Mouse (Mus musculus): ENCODE results near the gene Col16a1.

The Col16a1 gene

DNA sequence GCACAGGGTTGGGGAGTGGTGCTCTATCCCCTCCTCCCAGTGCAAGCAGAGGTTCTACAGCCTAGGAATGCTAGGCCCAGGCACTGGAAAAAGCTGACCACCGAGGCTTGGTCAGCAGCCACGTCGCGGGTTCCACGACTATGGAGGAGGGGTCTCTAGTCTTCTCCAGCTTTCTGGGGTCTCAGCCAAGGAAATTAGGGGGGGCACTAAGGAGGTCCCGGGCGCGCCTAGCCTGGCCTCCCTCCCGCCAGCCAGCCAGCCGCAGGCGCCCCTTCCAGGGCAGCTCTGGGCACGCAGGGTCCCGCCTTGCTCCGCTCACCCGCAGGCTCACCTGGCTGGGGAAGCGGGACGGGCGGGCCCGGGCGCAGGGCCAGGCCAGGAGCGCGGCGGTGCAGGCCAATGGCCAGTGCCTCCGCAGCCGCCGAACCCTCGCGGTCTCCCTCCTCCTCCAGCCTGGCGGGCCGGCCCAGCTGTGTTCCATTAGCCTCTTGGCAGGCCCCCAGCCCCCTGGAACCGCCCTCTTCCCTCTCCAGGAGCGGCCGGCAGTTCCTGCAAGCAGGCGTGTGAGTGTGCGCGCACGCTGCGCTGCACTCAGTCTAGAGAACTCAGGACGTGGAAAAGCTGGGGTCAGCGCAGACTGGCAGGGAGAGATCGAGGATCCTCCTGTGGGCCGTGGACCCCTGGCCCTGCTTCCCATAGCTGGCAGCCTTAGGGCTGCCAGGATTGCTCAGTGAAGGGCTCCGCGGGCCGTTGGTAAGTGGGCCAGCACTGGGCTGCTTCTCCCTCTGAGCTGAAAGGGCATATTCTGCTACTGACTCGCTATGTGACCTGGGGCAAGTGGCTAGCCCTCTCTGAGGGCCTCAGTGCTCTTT is at the start of gene Col16a1:
Gene Col16a1 (plus strand): TSS at position 510 of the 872 bp plus-strand sequence.
- in situ Hi-C loops (cut with MboI; ENCODE audit: unreplicated experiment in 2 of 2) = no loop called here

- in situ Hi-C loops (cut with MboI; ENCODE audit: unreplicated experiment in 2 of 2) = no loop called here
These were observed 49.5 kb upstream of the Col16a1 start for GRCm38 (mm10) chr4:129998124-129998523.

DNA sequence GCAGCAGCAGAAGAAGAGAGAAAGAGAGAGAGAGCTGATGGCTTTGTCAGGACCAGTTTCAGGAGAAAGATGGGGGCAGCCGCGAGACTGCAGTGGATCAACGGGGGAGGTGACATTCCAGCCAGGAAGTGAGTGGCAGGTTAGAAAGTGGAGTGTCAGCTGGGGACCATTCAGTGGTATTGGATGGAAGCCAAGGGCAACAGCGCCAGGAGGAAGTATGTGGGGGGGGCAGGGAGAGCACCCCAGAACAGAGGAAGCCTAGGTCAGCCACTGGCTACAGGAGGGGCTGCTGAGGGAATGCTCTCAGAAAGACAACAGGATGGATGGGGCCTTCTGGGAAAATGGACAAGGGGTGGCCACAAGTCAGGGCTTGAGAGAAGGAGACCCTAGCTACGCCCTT is 45.9 kb upstream of the Col16a1 start:
- in situ Hi-C loops (cut with MboI; ENCODE audit: unreplicated experiment in 2 of 2) = no loop called here

- in situ Hi-C loops (cut with MboI; ENCODE audit: unreplicated experiment in 2 of 2) = no loop called here
These were observed 45.5 kb upstream of the Col16a1 start for GRCm38 (mm10) chr4:130002157-130002556.

GRCm38 (mm10) chr4:130005593-130005992 is 42.0 kb upstream of the Col16a1 start:
- in situ Hi-C loops (cut with MboI; ENCODE audit: unreplicated experiment in 2 of 2) = no loop called here

GRCm38 (mm10) chr4:130006533-130006932 is 41.1 kb upstream of the Col16a1 start:
- in situ Hi-C loops (cut with MboI; ENCODE audit: unreplicated experiment in 2 of 2) = no loop called here

GRCm38 (mm10) chr4:130009043-130009442 is 38.6 kb upstream of the Col16a1 start:
- in situ Hi-C loops (cut with MboI; ENCODE audit: unreplicated experiment in 2 of 2) = no loop called here

DNA sequence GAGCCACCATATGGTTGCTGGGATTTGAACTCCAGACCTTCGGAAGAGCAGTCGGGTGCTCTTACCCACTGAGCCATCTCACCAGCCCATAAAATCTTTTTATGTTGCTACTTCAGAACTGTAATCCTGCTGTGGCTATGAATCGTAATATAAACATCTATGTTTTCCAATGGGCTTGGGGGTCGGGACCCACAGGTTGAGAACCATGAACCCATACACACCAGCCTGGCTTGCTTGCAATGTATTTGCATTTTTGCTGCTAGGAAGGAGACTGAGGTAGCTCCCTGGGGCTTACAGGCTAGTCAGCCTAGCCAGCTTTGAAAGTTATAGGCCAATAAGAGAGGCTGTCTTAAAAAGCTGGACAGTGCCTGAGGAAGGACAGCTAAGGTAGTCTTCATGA is 36.9 kb upstream of the Col16a1 start:
- in situ Hi-C loops (cut with MboI; ENCODE audit: unreplicated experiment in 2 of 2) = no loop called here

GRCm38 (mm10) chr4:130012234-130012633 is 35.4 kb upstream of the Col16a1 start:
- in situ Hi-C loops (cut with MboI; ENCODE audit: unreplicated experiment in 2 of 2) = no loop called here

DNA sequence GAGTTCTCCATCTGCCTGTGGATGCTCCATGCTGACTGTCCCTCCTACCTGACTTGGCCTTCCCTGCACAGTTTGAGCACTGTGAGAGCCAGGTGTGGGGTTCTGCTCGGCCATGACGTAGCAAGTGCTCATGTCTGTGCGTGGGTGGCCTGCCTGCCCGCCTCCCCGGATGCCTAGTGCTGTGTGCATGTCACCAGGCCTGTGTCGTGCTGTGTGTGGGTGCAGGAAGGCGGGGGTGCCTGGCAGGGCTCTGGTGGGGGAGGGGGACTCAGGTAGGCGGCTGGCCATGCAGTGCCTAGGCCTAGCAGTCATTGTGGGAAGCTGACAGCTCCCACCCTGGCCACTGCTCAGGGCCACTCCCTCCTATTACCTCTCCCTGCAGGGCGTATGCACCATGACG is 34.5 kb upstream of the Col16a1 start:
- in situ Hi-C loops (cut with MboI; ENCODE audit: unreplicated experiment in 2 of 2) = no loop called here

DNA sequence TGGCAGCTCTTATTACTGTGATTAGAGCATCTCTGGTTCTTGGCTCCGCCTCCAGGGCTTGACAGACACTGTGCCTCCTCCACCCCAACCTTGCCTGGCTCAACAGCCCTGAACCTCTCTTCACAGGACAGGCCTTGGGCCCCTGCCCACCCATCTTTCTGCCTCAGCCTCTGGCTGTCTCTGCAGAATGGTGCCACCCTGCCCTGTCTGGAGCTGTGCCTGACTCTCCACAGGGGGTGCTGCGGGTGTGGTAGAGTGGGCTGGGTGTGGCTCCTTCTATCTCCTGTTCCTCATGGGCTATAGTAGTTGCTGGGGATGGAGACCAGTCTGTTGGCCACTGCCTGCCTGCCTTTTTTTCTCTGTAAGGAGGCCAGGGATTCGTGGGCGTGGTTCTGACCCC is 31.6 kb upstream of the Col16a1 start:
- in situ Hi-C loops (cut with MboI; ENCODE audit: unreplicated experiment in 2 of 2) = no loop called here

DNA sequence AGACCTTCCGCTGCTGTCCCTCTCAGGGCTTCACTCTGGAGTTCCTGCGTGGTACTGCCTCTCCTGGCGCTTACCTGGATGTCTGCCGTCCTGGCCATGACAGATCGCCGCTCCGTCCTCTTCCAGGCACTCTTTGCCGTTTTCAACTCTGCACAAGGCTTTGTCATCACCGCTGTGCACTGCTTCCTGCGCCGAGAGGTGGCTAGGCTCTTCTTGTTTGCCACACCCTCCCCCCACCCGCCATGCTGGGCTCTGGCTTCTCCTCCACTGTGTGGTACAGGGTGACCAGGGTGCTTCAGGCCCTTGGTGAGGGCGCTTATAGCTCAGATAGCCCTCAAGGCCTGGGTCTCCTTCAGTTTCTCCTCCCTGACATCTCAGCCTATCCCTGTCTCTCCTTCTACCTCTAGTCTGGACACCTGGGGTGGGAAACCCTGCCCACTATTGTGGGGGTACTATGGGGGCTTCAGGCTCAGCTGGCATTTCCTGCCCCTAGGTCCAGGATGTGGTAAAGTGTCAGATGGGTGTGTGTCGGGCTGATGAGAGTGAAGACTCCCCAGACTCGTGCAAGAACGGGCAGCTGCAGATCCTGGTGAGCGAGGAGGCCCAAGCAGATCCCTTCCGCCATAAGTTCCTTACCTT is 30.5 kb upstream of the Col16a1 start:
- in situ Hi-C loops (cut with MboI; ENCODE audit: unreplicated experiment in 2 of 2) = no loop called here

GRCm38 (mm10) chr4:130022952-130023351 is 24.7 kb upstream of the Col16a1 start:
- in situ Hi-C loops (cut with MboI; ENCODE audit: unreplicated experiment in 2 of 2) = no loop called here

- in situ Hi-C loops (cut with MboI; ENCODE audit: unreplicated experiment in 2 of 2) = no loop called here
These were observed 24.0 kb upstream of the Col16a1 start for GRCm38 (mm10) chr4:130023511-130024231.

DNA sequence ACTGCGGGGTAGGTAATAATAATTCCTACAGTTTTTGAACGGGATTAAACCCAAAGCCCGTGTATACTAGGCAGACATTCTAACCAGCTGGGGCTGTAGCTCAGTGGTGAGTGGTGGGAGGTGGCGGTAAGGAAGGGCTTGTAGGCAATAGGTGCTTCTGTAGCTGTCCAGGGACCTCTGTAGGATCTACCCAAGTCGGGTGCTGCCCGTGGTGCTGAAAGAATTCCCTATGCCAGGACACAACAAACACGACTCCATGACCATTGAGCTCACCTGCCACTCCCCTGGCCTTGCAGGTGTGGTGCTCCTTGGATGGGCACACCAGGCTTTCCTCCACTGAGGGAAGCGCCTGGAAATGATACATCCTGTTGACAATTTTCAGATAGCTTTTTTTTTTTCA is 22.1 kb upstream of the Col16a1 start:
- in situ Hi-C loops (cut with MboI; ENCODE audit: unreplicated experiment in 2 of 2) = no loop called here

GRCm38 (mm10) chr4:130031146-130031545 is 16.5 kb upstream of the Col16a1 start:
- in situ Hi-C loops (cut with MboI; ENCODE audit: unreplicated experiment in 2 of 2) = no loop called here

GRCm38 (mm10) chr4:130033496-130033895 is 14.1 kb upstream of the Col16a1 start:
- in situ Hi-C loops (cut with MboI; ENCODE audit: unreplicated experiment in 2 of 2) = no loop called here

DNA sequence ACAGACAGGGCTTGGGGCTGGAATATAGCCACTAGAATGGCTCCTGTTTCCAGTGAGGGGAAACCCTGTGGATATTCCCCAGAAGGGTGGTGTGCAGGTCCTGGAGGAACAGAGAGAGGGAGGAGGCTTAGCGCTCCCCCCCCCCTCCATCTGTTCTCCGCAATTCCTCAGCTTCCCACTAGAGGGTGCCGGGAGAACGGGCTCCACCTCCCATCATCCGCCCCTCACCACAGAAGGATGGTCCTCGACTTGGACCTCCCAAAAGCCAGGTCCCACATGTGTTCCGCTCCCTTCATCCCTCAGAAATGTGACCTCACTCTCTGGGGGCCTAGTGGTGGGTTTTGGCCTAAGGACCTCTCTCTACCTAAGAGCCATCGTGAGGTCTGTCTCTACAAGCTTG is 11.5 kb upstream of the Col16a1 start:
- in situ Hi-C loops (cut with MboI; ENCODE audit: unreplicated experiment in 2 of 2) = no loop called here

DNA sequence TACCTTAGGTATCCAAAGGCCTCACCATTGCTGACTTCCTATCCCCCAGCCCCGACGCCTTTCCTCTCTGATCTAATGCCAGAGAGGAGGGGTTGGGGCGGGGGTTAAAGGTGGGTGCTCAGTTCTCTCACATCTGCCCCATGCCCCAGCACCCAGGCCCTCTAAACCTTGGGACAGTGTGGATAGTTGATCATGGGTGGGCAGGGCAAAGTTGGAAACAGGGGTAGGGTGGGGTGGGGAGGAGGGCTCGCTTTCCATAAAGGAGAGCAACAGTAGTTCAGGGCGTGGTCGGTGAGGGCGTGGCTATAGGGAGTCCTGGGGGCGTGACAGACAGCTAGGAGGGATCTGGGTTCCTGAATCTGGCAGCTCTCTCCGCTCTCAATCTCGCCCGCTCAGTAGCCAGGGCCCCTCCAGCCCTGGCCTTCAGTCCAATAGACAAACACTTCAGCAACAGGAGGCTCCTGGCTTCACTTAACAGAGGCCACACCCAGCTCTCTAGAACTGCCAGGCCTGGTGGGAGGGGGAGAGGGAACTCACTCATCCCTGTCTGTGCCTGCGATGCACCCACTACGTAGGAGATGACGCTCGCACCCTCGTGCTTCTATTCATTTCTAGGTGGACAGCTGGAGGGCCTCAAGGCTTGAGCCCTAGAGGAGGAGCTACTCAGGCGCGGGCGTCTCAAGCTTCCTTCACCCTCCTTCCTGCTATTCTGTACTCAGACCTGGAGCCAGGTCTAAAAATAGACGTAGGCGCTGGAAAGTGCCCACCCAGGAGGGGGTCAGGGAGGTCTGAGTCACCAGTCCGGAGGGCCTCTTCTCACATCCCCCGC is 10.9 kb upstream of the Col16a1 start:
- in situ Hi-C loops (cut with MboI; ENCODE audit: unreplicated experiment in 2 of 2) = no loop called here

DNA sequence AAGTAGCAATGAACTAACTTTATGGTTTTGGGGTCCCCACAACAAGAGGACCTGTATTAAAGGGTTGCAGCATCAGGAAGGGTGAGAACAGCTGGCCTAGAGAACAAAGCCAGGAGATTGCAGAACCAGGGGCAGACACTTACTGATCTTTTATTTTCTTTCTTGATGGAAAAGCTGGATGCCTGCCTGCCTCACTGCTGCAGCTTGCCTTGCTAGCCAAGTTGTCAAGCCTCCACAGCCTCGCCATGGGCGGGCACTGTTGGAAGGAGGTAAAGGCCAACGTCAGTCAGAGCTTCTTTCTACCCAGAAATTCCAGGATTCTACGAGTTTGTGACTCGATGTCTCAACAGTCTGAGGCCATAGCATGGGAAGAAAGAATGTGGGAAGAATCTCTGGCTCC is 8.3 kb upstream of the Col16a1 start:
- in situ Hi-C loops (cut with MboI; ENCODE audit: unreplicated experiment in 2 of 2) = no loop called here

DNA sequence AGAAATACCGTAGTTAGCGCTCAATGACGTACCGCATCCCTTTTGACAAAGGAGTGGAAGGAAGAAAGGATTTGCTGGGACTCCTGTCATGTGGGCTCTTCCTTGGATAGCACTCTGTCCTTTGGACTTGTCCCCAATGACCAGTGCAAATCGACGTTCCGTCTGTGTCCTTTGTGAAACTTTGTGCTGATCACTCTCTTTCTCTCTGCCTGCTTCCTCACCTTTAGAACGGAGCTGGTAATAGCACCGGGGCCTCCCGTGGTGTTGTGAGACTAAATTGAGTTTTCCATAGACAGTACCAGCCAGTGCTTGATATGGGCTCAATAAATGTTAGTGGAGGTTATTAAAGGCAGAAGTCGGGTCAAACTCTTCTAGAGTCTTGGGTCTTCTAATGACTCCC is 6.6 kb upstream of the Col16a1 start:
- in situ Hi-C loops (cut with MboI; ENCODE audit: unreplicated experiment in 2 of 2) = no loop called here
